Mouse (Mus musculus) megakaryocyte, embryonic 14.5 days (primary cell): ENCODE results near the gene B830017H08Rik. TPM values are rescaled to one million over a fixed set of nuclear protein-coding genes. Genes with fewer than 3 reads are reported as not detected.

Experiments
- H3K27me3 ChIP-seq: replicated peaks from 2 replicates; pipeline ENCODE3; 2012; ENCODE audit warnings: inconsistent platforms
- H3K36me3 ChIP-seq: replicated peaks from 2 replicates; pipeline ENCODE3; 2012; ENCODE audit warnings: low read length, inconsistent platforms, mixed read lengths
- H3K4me1 ChIP-seq: 2 replicates; pipeline ENCODE4 v1.6.1; 2012; ENCODE audit warnings: inconsistent platforms
- H3K4me3 ChIP-seq: replicated peaks from 2 replicates; pipeline ENCODE3; 2012; ENCODE audit warnings: moderate library complexity, mild to moderate bottlenecking, inconsistent platforms
- H3K9me3 ChIP-seq: 2 replicates; pipeline ENCODE4 v1.6.1; 2012; ENCODE audit warnings: inconsistent platforms
- FLI1 ChIP-seq: IDR thresholded peaks from 2 replicates; pipeline ENCODE4 v1.6.1; 2012; ENCODE audit warnings: low read length, inconsistent platforms, mixed read lengths
- GATA1 ChIP-seq: IDR thresholded peaks from 3 replicates; pipeline ENCODE4 v1.6.1; 2012; ENCODE audit warnings: mixed read lengths, low read length, inconsistent platforms, borderline replicate concordance
- polyA plus RNA-seq: library from polyadenylated mRNA; stranded (reverse); fragments of >175 nt; gene quantifications from 2 replicates; pipeline ENCODE4 v1.2.3, GENCODE M21; 2012; ENCODE audit warnings: low replicate concordance; ENCODE audit not compliant: insufficient read depth

The B830017H08Rik gene
- 0.13 TPM in 1 of 2 replicates, not detected in the other for polyA plus RNA-seq

- Histone ChIP-seq H3K27me3 (peaks cover 100% of the 10 kb centered on the region), H3K36me3 (no peaks in the 10 kb centered on the region), H3K4me1 (peaks cover 32% of the 10 kb centered on the region), H3K9me3 (no peaks in the 10 kb centered on the region; the same call in 1 of the 2 replicates), H3K4me3 (peak within 1 kb of the TSS; percentile 83)
- TF ChIP-seq GATA1 (no peak), FLI1 (no peak)
Measured at GRCm38 (mm10) chr16:17832821-17833220, at the start of gene B830017H08Rik. Gene B830017H08Rik, plus strand, starts transcription at chr16:17833121.

GRCm38 (mm10) chr16:17785337-17785736, 47.6 kb upstream of the B830017H08Rik start:
- H3K4me1 ChIP-seq: peaks cover 14% of the 10 kb centered on the region
- H3K27me3 ChIP-seq: peaks cover 37% of the 10 kb centered on the region
- H3K9me3 ChIP-seq: no peaks in the 10 kb centered on the region
- TF ChIP-seq FLI1 (no peak), GATA1 (no peak)
- H3K4me3 ChIP-seq: no peak overlapping the region
- peaks cover 30% of the 10 kb centered on the region for H3K36me3 ChIP-seq

GRCm38 (mm10) chr16:17792728-17793127, 40.2 kb upstream of the B830017H08Rik start:
- no peak overlapping the region for H3K4me3 ChIP-seq
- peaks cover 12% of the 10 kb centered on the region for H3K4me1 ChIP-seq
- peaks cover 75% of the 10 kb centered on the region for H3K27me3 ChIP-seq
- H3K36me3 ChIP-seq: peaks cover 22% of the 10 kb centered on the region
- no peak for TF ChIP-seq FLI1
- TF ChIP-seq GATA1: no peak
- H3K9me3 ChIP-seq: no peaks in the 10 kb centered on the region

GRCm38 (mm10) chr16:17794047-17794446, 38.9 kb upstream of the B830017H08Rik start:
- H3K4me1 ChIP-seq: peaks cover 20% of the 10 kb centered on the region
- no peaks in the 10 kb centered on the region for H3K9me3 ChIP-seq
- peaks cover 83% of the 10 kb centered on the region for H3K27me3 ChIP-seq
- TF ChIP-seq GATA1 (no peak), FLI1 (no peak)
- no peak overlapping the region for H3K4me3 ChIP-seq
- H3K36me3 ChIP-seq: peaks cover 19% of the 10 kb centered on the region

- no peaks in the 10 kb centered on the region for H3K9me3 ChIP-seq
- peaks cover 9% of the 10 kb centered on the region for H3K36me3 ChIP-seq
- no peak overlapping the region for H3K4me3 ChIP-seq
- peaks cover 20% of the 10 kb centered on the region for H3K4me1 ChIP-seq
- peaks cover 90% of the 10 kb centered on the region for H3K27me3 ChIP-seq
- TF ChIP-seq FLI1 (no peak), GATA1 (no peak)
Measured at GRCm38 (mm10) chr16:17795643-17796042, 37.3 kb upstream of the B830017H08Rik start.

- peak overlapping the region; percentile 5 for H3K4me3 ChIP-seq
- H3K27me3 ChIP-seq: peaks cover 95% of the 10 kb centered on the region
- H3K36me3 ChIP-seq: peaks cover 9% of the 10 kb centered on the region
- no peaks in the 10 kb centered on the region for H3K9me3 ChIP-seq
- peaks cover 20% of the 10 kb centered on the region for H3K4me1 ChIP-seq
- TF ChIP-seq GATA1: no peak
- no peak for TF ChIP-seq FLI1
Measured at GRCm38 (mm10) chr16:17796519-17796918, 36.4 kb upstream of the B830017H08Rik start.

GRCm38 (mm10) chr16:17796971-17797811, 35.7 kb upstream of the B830017H08Rik start, which contains the start of gene Scarf2:
Gene Scarf2, plus strand, starts transcription at chr16:17797282.
- TF ChIP-seq GATA1: no peak
- no peak for TF ChIP-seq FLI1
- Histone ChIP-seq H3K36me3 (peaks cover 7% of the 10 kb centered on the region), H3K9me3 (no peaks in the 10 kb centered on the region), H3K4me3 (peak within 1 kb of the TSS; percentile 56), H3K27me3 (peaks cover 96% of the 10 kb centered on the region), H3K4me1 (peaks cover 20% of the 10 kb centered on the region)

- Histone ChIP-seq H3K4me3 (peak overlapping the region; percentile 56), H3K27me3 (peaks cover 96% of the 10 kb centered on the region), H3K36me3 (peaks cover under 1% of the 10 kb centered on the region), H3K4me1 (peaks cover 27% of the 10 kb centered on the region), H3K9me3 (no peaks in the 10 kb centered on the region)
- TF ChIP-seq FLI1 (no peak), GATA1 (no peak)
Measured at GRCm38 (mm10) chr16:17797812-17798311, 35.1 kb upstream of the B830017H08Rik start.

- Histone ChIP-seq H3K4me3 (no peak overlapping the region), H3K27me3 (peaks cover 96% of the 10 kb centered on the region)
- TF ChIP-seq GATA1 (no peak), FLI1 (no peak)
Measured at GRCm38 (mm10) chr16:17798321-17799180, 34.4 kb upstream of the B830017H08Rik start.

More at GRCm38 (mm10) chr16:17798321-17799180, 34.4 kb upstream of the B830017H08Rik start:
- no peaks in the 10 kb centered on the region; the same call in 1 of the 2 replicates for H3K9me3 ChIP-seq
- no peaks in the 10 kb centered on the region for H3K36me3 ChIP-seq
- peaks cover 34% of the 10 kb centered on the region for H3K4me1 ChIP-seq
